Mouse (Mus musculus) adrenal gland, adult 2 months (tissue): ENCODE data around the gene Slit1. TPM values are rescaled to one million over a fixed set of nuclear protein-coding genes. Genes with fewer than 3 reads are reported as not detected.
A peak's percentile ranks its signal among the peaks of the same experiment; 100 is the strongest.

Experiments
- DNase-seq: peaks from one replicate; pipeline ENCODE4 v3.0.0; 2021
- microRNA-seq, 2 experiments: library from miRNA; unstranded; fragments of <30 nt; microRNA quantifications; one replicate each; pipeline ENCODE4 v1.2.0; 2021
- polyA plus RNA-seq: library from polyadenylated mRNA; depleted of rRNA; stranded (reverse); fragments of >200 nt; gene quantifications from 2 replicates; pipeline ENCODE4 v1.2.3, GENCODE M21; 2012; rRNA removed
- total RNA-seq, 2 experiments: library from RNA; stranded (reverse); gene quantifications; 2 replicates each; pipeline ENCODE4 v1.2.3; 2021

The Slit1 gene
- total and polyA plus RNA-seq, 3 experiments = 2.9 to 18.1 (median 11.9) TPM

- DNase-seq = no peak
Measured at GRCm38 (mm10) chr19:41591808-41592207, 151.7 kb downstream of the Slit1 start.

- DNase-seq = no peak
Measured at GRCm38 (mm10) chr19:41589681-41590080, 153.8 kb downstream of the Slit1 start.

GRCm38 (mm10) chr19:41589026-41589425, 154.4 kb downstream of the Slit1 start:
- DNase-seq = no peak

- DNase-seq = no peak
Measured at GRCm38 (mm10) chr19:41587431-41588222, 155.8 kb downstream of the Slit1 start.

DNA sequence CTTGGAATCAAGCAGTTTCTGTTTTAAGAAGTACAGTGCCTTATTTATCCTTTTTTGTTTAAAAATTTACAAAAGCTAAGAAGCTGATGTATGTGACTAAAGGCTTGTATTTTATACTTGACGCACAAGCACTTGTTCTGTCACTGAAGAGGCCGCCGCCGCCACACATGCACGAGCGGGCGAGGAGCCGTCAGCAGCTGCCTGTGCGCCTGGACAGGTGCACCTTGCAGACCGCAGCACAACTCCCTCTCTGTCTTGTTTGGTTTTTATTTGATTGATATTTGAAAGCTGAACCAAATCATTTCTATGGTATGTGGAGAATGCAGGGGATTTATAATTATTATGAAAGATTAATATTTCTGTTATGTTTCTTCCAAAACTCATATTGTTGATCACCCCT, 156.7 kb downstream of the Slit1 start:
- no peak for DNase-seq

DNA sequence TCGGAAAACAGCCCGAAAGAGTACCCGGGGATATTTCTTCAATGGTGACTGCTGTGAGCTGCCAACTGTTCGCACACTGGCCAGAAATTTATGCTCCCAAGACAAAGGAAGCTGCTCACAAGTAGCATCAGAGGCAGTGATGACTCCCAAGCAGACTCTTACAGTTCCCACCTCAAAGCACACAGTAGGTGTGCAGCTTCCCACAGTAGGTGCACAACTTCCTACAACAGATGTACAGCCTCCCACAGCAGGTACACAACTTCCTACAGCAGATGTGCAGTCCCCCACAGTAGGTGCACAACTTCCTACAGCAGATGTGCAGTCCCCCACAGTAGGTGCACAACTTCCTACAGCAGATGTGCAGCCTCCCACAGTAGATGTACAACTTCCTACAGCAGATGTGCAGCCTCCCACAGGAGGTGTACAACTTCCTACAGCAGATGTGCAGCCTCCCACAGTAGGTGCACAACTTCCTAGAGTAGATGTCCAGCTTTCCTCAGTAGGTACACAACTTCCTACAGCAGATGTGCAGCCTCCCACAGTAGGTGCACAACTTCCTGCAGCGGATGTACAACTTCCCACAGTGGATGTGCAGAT, 160.4 kb downstream of the Slit1 start:
- no peak for DNase-seq

GRCm38 (mm10) chr19:41581706-41582420, 161.6 kb downstream of the Slit1 start, which contains the start of gene Gm340:
TSS of gene Gm340 (plus strand) at chr19:41582370.
- no peak for DNase-seq

DNA sequence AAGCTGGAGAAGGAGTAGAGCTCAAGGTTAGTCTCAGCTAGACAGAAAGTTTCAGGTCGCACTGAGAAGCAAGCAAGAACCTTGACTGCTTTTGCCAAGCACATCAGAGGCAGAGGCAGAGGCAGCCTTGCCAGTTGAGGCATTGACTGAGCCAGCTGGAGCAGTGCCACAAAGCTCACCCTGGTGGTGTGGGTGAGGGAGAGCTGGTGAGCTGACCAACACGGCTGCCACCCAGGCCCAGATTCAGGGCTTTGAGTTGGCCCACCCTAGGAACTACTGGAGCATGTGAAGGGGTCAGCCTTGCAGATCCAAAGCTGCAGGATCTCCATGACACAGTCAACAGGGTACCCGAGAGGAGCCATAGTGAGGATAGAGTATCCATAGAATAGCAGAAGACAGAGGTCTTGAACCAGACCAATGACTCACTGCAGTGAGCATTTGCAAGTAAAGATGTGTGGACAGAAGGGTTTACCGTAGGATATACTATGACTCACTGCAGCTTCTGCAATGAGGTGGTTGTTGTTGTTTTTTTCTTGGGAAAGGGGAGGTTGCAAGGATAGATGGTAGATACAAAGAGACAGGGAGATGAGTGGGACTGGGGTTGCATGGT, 164.0 kb downstream of the Slit1 start:
- DNase-seq = peak; percentile 88

GRCm38 (mm10) chr19:41577576-41577975, 165.9 kb downstream of the Slit1 start:
- no peak for DNase-seq

GRCm38 (mm10) chr19:41573700-41574099, 169.8 kb downstream of the Slit1 start:
- no peak for DNase-seq

DNA sequence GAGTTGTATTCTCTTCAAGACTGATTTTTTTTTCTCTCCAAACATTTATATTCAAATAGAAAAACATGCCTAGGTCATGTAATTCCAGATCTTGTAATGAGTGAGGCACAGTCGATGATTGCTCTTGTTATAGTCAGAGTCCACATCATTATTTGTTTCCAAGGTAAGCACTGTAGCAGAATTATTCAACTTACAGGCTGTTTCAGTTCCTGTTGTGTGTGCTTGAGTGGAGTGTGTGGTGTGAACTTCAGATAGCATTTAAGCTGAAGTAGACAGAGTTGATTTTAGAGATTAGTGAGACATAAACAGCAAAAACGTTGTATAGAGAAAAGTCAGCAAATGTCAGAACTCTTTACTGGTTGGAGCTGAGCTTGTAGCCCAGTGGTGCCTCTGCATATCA, 174.7 kb downstream of the Slit1 start:
- DNase-seq = no peak

GRCm38 (mm10) chr19:41560856-41561255, 182.6 kb downstream of the Slit1 start:
- DNase-seq = no peak

DNA sequence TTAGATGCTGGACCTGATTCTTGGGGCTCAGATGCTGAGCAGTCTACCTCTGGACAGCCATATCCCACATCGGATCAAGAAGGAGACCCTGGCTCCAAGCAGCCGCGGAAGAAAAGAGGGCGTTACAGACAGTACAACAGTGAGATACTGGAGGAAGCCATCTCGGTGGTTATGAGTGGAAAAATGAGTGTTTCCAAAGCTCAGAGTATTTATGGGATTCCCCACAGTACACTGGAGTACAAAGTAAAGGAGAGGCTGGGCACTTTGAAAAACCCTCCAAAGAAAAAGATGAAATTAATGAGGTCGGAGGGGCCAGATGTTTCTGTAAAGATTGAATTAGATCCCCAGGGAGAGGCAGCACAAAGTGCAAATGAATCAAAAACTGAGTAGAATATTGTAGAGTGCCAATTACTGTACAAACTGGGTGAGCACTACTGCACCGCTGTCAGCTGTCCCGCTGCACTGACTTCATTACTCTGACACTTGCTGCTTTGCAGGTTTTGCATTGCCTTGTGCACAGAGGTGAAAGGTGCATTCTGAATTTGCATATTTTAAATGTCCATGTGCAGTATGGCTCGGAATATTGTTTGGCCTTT, 184.5 kb downstream of the Slit1 start:
- DNase-seq = no peak

DNA sequence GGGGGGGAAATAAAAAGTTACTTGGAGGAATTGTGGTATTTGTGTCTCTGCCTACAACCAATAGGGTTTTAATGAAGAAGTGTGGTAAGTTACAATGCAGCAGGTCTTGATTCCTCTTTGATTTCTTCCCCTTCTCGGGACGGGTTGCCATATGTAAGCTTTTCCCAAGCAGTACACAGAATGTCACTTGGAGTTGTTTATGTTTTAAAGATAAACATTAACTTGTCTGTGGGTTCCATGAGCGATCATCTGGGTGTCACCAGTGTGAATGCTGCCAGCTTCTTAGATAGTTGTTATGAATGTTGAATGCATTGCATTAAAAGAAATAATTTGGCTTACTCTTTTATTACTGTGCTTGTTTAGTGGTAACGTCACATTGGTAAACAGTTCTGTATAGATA, 186.0 kb downstream of the Slit1 start:
- DNase-seq = no peak

DNA sequence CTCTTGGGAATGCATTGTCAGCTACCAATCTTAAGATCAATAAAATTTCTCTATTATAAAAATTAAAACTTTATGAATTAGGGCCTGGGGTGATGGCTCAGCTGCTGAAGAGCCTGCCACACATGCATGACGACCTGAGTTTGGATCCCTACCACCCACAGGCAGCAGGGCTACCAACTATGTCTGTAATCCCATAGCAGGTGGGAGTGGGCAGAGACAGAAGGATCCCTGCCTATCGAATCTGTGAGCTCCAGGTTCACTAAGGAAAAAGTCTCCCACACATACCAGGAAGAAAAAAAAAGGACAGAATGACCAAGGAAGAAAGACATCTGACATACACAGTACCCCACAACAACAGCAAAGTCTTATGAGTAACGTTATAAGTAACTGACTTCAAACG, 186.5 kb downstream of the Slit1 start:
- no peak for DNase-seq

Small RNAs within 50 kb of the gene (microRNA-seq; reads per million reads assigned to microRNA genes)
- gene Mir8091 = 0 to 0.22 reads per million in 2 experiments

Other genes starting within 250 kb of the Slit1 start
- gene Gm340, start 161.3 kb downstream of the Slit1 start, total RNA-seq = 10 to 100 TPM; 12.9 to 15.0 TPM
- gene Gm340, start 161.3 kb downstream of the Slit1 start, polyA plus RNA-seq = 0.33 and 0.39 TPM in 2 replicates
- gene Arhgap19, start 58.4 kb upstream of the Slit1 start, total RNA-seq = 1 to 10 TPM; 3.5 to 5.2 TPM
- gene Arhgap19, start 58.4 kb upstream of the Slit1 start, polyA plus RNA-seq = 0.83 TPM in 2 replicates
- 10 to 100 TPM in 1 of 2 experiments, 1 to 10 TPM in 1; 3.8 to 10.8 TPM for gene Frat1, start 86.3 kb upstream of the Slit1 start, total RNA-seq
- gene Frat1, start 86.3 kb upstream of the Slit1 start, polyA plus RNA-seq = 9.7 and 14.7 TPM in 2 replicates
- gene Frat2, start 104.5 kb upstream of the Slit1 start, total RNA-seq = 1 to 10 TPM; 1.2 to 2.6 TPM
- 5.5 and 6.7 TPM in 2 replicates for gene Frat2, start 104.5 kb upstream of the Slit1 start, polyA plus RNA-seq
- 10 to 100 TPM; 13.9 to 15.2 TPM for gene Rrp12, start 152.5 kb upstream of the Slit1 start, total RNA-seq
- 4.3 and 6.6 TPM in 2 replicates for gene Rrp12, start 152.5 kb upstream of the Slit1 start, polyA plus RNA-seq
- 100 to 1,000 TPM; 804 to 889 TPM for gene Pgam1, start 168.3 kb upstream of the Slit1 start, total RNA-seq
- gene Pgam1, start 168.3 kb upstream of the Slit1 start, polyA plus RNA-seq = 521 and 639 TPM in 2 replicates
- 10 to 100 TPM; 28.2 to 31.9 TPM for gene Exosc1, start 189.8 kb upstream of the Slit1 start, total RNA-seq
- 6.9 and 9.4 TPM in 2 replicates for gene Exosc1, start 189.8 kb upstream of the Slit1 start, polyA plus RNA-seq
- 10 to 100 TPM; 26.0 to 26.2 TPM for gene Zdhhc16, start 189.8 kb upstream of the Slit1 start, total RNA-seq
- gene Zdhhc16, start 189.8 kb upstream of the Slit1 start, polyA plus RNA-seq = 56.9 and 73.6 TPM in 2 replicates
- 10 to 100 TPM; 15.9 to 22.0 TPM for gene Mms19, start 237.5 kb upstream of the Slit1 start, total RNA-seq
- gene Mms19, start 237.5 kb upstream of the Slit1 start, polyA plus RNA-seq = 48.3 and 49.2 TPM in 2 replicates
- 10 to 100 TPM; 12.8 to 21.1 TPM for gene Ubtd1, start 238.1 kb upstream of the Slit1 start, total RNA-seq
- gene Ubtd1, start 238.1 kb upstream of the Slit1 start, polyA plus RNA-seq = 29.3 and 31.3 TPM in 2 replicates